Mouse (Mus musculus): Measurements from ENCODE around the gene Cttnbp2.

DNA sequence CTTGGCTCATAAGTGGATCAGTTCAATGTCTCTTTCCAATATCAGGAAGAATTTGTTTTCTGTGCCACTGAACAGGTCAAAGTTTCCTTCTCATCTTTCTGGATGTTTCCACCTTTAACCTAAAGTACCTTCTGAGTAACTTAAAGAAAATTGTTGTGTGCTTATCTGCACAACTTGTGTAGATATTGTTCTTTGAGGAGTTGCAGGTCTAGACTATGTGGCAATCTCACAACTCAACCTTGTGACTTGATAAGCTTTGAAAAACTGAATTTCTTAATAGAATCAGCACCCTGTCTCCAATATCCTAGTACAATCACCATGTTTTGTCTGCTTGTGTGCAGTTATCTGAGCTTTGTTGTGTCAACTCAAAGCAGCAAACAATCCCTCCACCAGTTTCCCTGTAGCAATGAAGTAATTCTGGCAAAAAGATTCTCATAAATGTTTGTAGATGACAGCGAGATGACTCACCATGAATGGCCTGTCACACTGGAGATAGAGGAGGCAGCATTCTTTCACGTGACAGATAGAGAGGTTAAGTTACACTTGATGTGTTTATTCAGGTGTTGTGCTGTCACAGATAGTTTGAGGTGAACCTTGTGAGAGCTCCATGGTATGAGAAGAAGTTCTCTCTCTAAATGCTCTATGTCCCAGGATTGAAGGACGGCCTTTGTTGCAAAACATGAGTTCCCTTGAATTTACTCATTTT, 165.3 kb downstream of the Cttnbp2 start:
- TF ChIP-seq CTCF (IDR thresholded peaks at IDR 0.05) (no peak), EP300 (IDR thresholded peaks at IDR 0.05) (no peak)
